Mouse (Mus musculus) testis, postnatal 14 days (tissue): ENCODE results near the gene Hoxc13.

Experiments
- DNase-seq: peaks from one replicate; pipeline ENCODE4 v3.0.0; 2021; ENCODE audit warnings: low spot score

Hoxc13 gene

GRCm38 (mm10) chr15:102937036-102937666, 16.2 kb downstream of the Hoxc13 start:
- DNase-seq = no peak

GRCm38 (mm10) chr15:102939256-102940155, 18.6 kb downstream of the Hoxc13 start:
- no peak for DNase-seq

- no peak for DNase-seq
Observed at GRCm38 (mm10) chr15:102942739-102943467, 22.0 kb downstream of the Hoxc13 start.

GRCm38 (mm10) chr15:102943468-102943813, 22.5 kb downstream of the Hoxc13 start:
- DNase-seq = no peak

- no peak for DNase-seq
Observed at GRCm38 (mm10) chr15:102945185-102946077, 24.5 kb downstream of the Hoxc13 start.

GRCm38 (mm10) chr15:102947276-102947675, 26.4 kb downstream of the Hoxc13 start:
- no peak for DNase-seq

- DNase-seq = no peak
Observed at GRCm38 (mm10) chr15:102948842-102949241, 27.9 kb downstream of the Hoxc13 start.

GRCm38 (mm10) chr15:102949696-102950095, 28.8 kb downstream of the Hoxc13 start:
- no peak for DNase-seq

- DNase-seq = no peak
Observed at GRCm38 (mm10) chr15:102950877-102951276, 30.0 kb downstream of the Hoxc13 start.

GRCm38 (mm10) chr15:102953561-102953960, 32.7 kb downstream of the Hoxc13 start:
- DNase-seq = no peak

GRCm38 (mm10) chr15:102954192-102955006, 33.5 kb downstream of the Hoxc13 start, which contains the start of gene Hoxc11:
Gene Hoxc11, plus strand, starts transcription at chr15:102954427.
- DNase-seq = no peak

- DNase-seq = no peak
Observed at GRCm38 (mm10) chr15:102955007-102955382, 34.1 kb downstream of the Hoxc13 start.

- no peak for DNase-seq
Observed at GRCm38 (mm10) chr15:102955833-102956640, 35.1 kb downstream of the Hoxc13 start.

GRCm38 (mm10) chr15:102956906-102957305, 36.0 kb downstream of the Hoxc13 start:
- no peak for DNase-seq

GRCm38 (mm10) chr15:102959663-102960191, 38.8 kb downstream of the Hoxc13 start:
- no peak for DNase-seq

GRCm38 (mm10) chr15:102961728-102962127, 40.8 kb downstream of the Hoxc13 start:
- no peak for DNase-seq

- no peak for DNase-seq
Observed at GRCm38 (mm10) chr15:102962492-102962891, 41.6 kb downstream of the Hoxc13 start.

GRCm38 (mm10) chr15:102963259-102963658, 42.4 kb downstream of the Hoxc13 start:
- no peak for DNase-seq
